Mouse (Mus musculus): ENCODE results near the gene Pxylp1. TPM values are rescaled to one million over a fixed set of nuclear protein-coding genes. Genes with fewer than 3 reads are reported as not detected.

The Pxylp1 gene
- polyA plus RNA-seq, 1 experiment from 2014 or later: 55.7 TPM

DNA sequence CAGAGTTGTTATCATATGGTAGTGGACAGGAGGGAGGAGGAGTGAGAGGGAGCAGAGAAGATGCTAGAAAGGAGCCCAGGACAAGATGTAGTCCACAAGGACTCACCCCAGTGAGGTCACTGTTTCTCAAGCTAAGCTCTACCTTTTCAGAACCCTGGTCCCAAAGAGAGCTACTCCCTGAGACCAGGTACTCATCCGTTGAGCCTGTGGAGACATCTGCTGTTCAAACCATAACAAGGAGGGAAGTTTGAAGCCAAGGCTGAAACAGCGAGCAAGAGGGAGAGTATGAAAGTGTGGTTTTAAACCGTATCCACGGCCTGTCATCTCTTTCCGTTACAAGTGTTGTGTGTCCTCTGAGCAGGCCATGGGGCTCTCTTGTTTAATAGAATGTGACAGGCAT is 22.9 kb downstream of the Pxylp1 start:
- WGBS: 93% methylated on average over 5 of the region's 5 CpGs
- Histone ChIP-seq H3K27ac (no peak overlapping the region), H3K9me3 (no peaks in the 10 kb centered on the region), H3K36me3 (peaks cover 11% of the 10 kb centered on the region; the same call in 1 of the 2 replicates), H3K4me1 (replicated peaks) (peaks cover 16% of the 10 kb centered on the region), H3K4me2 (no peak overlapping the region), H3K9ac (no peak overlapping the region), H3K4me3 (no peak overlapping the region), H3K27me3 (no peaks in the 10 kb centered on the region)
- no peak for ATAC-seq (ENCODE audit: low FRiP score)

DNA sequence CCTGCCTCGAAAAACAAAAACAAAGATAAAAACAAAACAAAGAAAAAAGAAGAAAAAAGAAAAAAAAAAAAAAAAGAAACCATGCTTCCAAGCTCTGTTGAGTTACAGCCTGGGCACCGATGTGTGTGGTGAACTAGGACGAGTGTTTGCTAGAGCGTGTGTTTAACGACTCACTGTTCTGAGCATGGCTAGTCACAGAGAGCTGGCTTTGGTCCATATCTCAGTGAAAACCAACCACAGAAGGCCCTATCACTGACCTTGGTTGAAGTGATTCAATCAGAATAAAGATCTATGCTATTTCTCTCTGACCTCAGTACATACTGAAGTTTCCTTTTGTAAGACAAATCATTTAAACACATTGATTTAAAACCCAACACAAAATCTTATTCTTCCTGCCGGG is 23.9 kb downstream of the Pxylp1 start:
- Histone ChIP-seq H3K4me1 (replicated peaks) (peaks cover 16% of the 10 kb centered on the region), H3K4me3 (no peak overlapping the region), H3K9ac (no peak overlapping the region), H3K27ac (no peak overlapping the region), H3K27me3 (no peaks in the 10 kb centered on the region), H3K9me3 (no peaks in the 10 kb centered on the region), H3K4me2 (no peak overlapping the region), H3K36me3 (peaks cover 11% of the 10 kb centered on the region; the same call in 1 of the 2 replicates)
- no peak for ATAC-seq (ENCODE audit: low FRiP score)
- 89% methylated on average over 6 of the region's 6 CpGs for WGBS

- no peaks in the 10 kb centered on the region for H3K27me3 ChIP-seq
- H3K27ac ChIP-seq: no peak overlapping the region
- no peak for ATAC-seq (ENCODE audit: low FRiP score)
- WGBS: 40% methylated on average over 7 of the region's 7 CpGs
- H3K36me3 ChIP-seq: peaks cover 4% of the 10 kb centered on the region; the same call in 1 of the 2 replicates
- no peak overlapping the region for H3K9ac ChIP-seq
- H3K9me3 ChIP-seq: no peaks in the 10 kb centered on the region
- H3K4me2 ChIP-seq: no peak overlapping the region
- H3K4me3 ChIP-seq: no peak overlapping the region
- peaks cover 19% of the 10 kb centered on the region for H3K4me1 ChIP-seq (replicated peaks)
Observed at GRCm38 (mm10) chr9:96867165-96867564, 25.3 kb downstream of the Pxylp1 start.

GRCm38 (mm10) chr9:96866196-96866595 is 26.3 kb downstream of the Pxylp1 start:
- Histone ChIP-seq H3K27ac (no peak overlapping the region), H3K9ac (no peak overlapping the region), H3K4me2 (no peak overlapping the region), H3K9me3 (no peaks in the 10 kb centered on the region), H3K27me3 (no peaks in the 10 kb centered on the region), H3K36me3 (no peaks in the 10 kb centered on the region), H3K4me3 (no peak overlapping the region), H3K4me1 (replicated peaks) (peaks cover 26% of the 10 kb centered on the region)
- WGBS: 95% methylated on average over 5 of the region's 5 CpGs
- ATAC-seq (ENCODE audit: low FRiP score): no peak

DNA sequence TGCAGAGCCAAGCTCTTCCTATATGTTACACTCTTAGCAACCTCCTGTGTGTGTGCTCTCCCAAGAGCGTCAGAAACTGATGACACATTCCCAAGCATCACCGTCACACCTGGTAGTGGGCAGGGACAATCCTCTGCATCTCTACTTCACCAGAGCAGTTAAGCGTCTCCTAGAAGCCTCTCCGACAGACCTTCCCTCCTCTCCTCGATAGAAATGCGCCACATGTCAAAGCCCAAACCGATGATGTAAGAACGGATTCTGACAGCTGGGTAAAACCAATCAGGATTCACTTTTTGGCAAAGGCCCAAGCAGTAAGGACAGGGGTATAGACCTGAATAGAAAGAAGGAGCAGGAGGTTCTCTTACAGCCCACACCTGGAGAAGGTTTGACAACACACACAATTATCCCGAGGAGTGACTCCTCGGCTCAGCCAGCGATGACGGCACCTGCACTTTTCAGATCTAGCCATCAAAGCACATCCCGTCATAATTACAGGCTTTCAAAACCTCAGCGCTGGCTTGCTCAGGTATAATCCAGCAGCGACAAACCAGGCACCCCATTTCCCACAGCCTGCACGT is 26.9 kb downstream of the Pxylp1 start:
- H3K9me3 ChIP-seq: no peaks in the 10 kb centered on the region
- no peak overlapping the region for H3K4me3 ChIP-seq
- peak overlapping the region; percentile 56; the same call in 1 of the 2 replicates for H3K27ac ChIP-seq
- 71% methylated on average over 16 of the region's 16 CpGs for WGBS
- H3K36me3 ChIP-seq: no peaks in the 10 kb centered on the region
- no peak for ATAC-seq (ENCODE audit: low FRiP score)
- no peak overlapping the region for H3K9ac ChIP-seq
- H3K4me1 ChIP-seq (replicated peaks): peaks cover 29% of the 10 kb centered on the region
- no peak overlapping the region for H3K4me2 ChIP-seq
- no peaks in the 10 kb centered on the region for H3K27me3 ChIP-seq

GRCm38 (mm10) chr9:96863539-96863938 is 28.9 kb downstream of the Pxylp1 start:
- 82% methylated on average over 3 of the region's 3 CpGs for WGBS
- Histone ChIP-seq H3K4me2 (no peak overlapping the region), H3K9me3 (no peaks in the 10 kb centered on the region)

GRCm38 (mm10) chr9:96862836-96863235 is 29.6 kb downstream of the Pxylp1 start:
- no peak for ATAC-seq (ENCODE audit: low FRiP score)
- H3K9ac ChIP-seq: no peak overlapping the region
- peaks cover 48% of the 10 kb centered on the region for H3K4me1 ChIP-seq (replicated peaks)
- no peak overlapping the region for H3K4me2 ChIP-seq
- H3K36me3 ChIP-seq: no peaks in the 10 kb centered on the region
- no peak overlapping the region for H3K27ac ChIP-seq
- 79% methylated on average over 4 of the region's 4 CpGs for WGBS
- H3K27me3 ChIP-seq: no peaks in the 10 kb centered on the region
- H3K4me3 ChIP-seq: no peak overlapping the region
- no peaks in the 10 kb centered on the region for H3K9me3 ChIP-seq

More at GRCm38 (mm10) chr9:96863539-96863938, 28.9 kb downstream of the Pxylp1 start:
- no peak overlapping the region for H3K9ac ChIP-seq
- peaks cover 43% of the 10 kb centered on the region for H3K4me1 ChIP-seq (replicated peaks)
- no peak overlapping the region for H3K27ac ChIP-seq
- H3K4me3 ChIP-seq: no peak overlapping the region
- H3K36me3 ChIP-seq: no peaks in the 10 kb centered on the region
- no peak for ATAC-seq (ENCODE audit: low FRiP score)
- H3K27me3 ChIP-seq: no peaks in the 10 kb centered on the region

DNA sequence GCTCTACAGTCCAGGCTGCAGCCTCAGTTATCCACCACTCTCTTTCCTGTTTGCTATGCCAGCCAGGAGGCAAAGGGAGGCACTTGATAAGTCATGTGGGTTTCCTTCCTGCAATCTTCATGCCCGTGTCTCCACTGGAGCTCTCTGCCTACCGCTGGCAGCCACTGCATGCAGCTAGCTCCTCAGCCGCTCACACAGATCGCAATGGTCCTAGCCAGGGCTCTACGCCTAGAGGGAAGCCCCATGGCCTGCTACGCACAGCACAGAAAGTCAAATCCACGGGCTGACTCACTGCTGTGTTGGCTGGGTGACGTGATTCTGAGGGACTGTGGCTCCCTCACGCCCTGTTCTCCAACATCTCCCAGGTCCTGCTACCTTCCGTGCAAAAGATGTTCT is 31.4 kb downstream of the Pxylp1 start:
- Histone ChIP-seq H3K4me2 (no peak overlapping the region), H3K4me1 (replicated peaks) (peaks cover 40% of the 10 kb centered on the region), H3K36me3 (no peaks in the 10 kb centered on the region), H3K27ac (peak overlapping the region; percentile 30), H3K9me3 (no peaks in the 10 kb centered on the region), H3K27me3 (no peaks in the 10 kb centered on the region), H3K4me3 (no peak overlapping the region), H3K9ac (no peak overlapping the region)
- ATAC-seq (ENCODE audit: low FRiP score): no peak
- WGBS: 87% methylated on average over 10 of the region's 10 CpGs

DNA sequence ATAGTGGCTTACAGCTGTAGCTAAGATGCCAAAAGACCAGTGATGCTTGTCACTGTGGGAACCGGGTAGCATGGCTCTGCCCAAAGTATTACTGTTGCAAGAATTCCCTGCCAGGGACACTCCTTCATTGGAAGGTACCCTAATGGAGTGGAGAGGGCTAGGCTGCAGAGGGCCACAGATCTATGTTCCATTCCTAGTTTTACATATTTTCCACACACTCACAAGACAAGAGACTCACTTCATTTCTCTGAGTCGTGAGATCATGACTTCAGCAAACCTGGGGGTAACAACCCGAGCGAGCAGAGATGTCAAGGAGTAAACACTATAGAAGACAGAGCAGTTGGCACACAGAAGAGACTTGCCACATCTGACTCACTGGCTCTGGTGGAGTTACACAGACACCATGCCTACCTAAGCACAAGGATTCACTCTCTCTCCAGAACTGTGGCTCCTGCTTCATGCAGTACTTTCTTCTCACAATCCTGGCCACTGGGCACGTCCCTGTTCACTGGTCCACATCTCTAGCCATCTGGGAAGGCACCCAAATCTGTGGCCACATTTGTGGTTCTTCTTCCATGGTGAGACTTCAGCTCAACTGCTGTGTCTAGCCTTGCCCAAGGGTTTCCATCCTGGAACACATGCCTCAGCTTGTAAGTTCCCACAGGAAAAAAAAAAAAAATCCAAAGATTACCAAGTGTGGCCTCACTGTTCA is 31.9 kb downstream of the Pxylp1 start:
- H3K36me3 ChIP-seq: no peaks in the 10 kb centered on the region; the same call in 1 of the 2 replicates
- H3K27me3 ChIP-seq: no peaks in the 10 kb centered on the region
- no peak overlapping the region for H3K4me2 ChIP-seq
- H3K4me1 ChIP-seq (replicated peaks): peaks cover 36% of the 10 kb centered on the region
- no peak overlapping the region for H3K27ac ChIP-seq
- 92% methylated on average over 5 of the region's 5 CpGs for WGBS
- H3K9ac ChIP-seq: no peak overlapping the region
- ATAC-seq (ENCODE audit: low FRiP score): no peak
- H3K9me3 ChIP-seq: no peaks in the 10 kb centered on the region
- no peak overlapping the region for H3K4me3 ChIP-seq

DNA sequence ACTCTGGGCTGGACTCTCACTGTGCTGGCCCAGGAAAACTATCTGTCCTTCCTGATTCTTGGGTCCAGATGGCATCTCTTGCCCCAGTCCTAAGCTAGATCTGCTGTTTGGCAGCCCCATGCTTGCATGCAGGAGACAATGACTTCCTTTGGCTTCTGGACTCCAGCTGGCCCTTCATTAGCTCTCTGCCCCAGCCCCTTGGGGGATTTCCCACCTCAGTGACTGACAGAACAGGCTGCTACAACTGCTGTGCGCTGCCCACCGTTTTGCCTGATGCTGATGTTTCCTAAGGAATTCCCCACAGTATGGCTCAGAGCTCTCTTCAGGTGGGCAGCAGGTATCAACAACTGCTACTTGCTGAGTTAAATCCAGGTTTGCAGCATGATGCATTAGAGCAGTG is 33.4 kb downstream of the Pxylp1 start:
- Histone ChIP-seq H3K4me3 (no peak overlapping the region), H3K27me3 (no peaks in the 10 kb centered on the region), H3K9me3 (no peaks in the 10 kb centered on the region), H3K36me3 (peaks cover 3% of the 10 kb centered on the region; the same call in 1 of the 2 replicates), H3K9ac (no peak overlapping the region), H3K4me2 (no peak overlapping the region), H3K27ac (0 out of 2 replicates have a peak overlapping the region, but pooled peaks have one; percentile 12), H3K4me1 (replicated peaks) (peaks cover 40% of the 10 kb centered on the region)
- ATAC-seq (ENCODE audit: low FRiP score): no peak
- WGBS: 27% methylated on average over 2 of the region's 2 CpGs

GRCm38 (mm10) chr9:96857838-96858237 is 34.6 kb downstream of the Pxylp1 start:
- H3K4me2 ChIP-seq: no peak overlapping the region
- no peak overlapping the region for H3K9ac ChIP-seq
- H3K4me1 ChIP-seq (replicated peaks): peaks cover 40% of the 10 kb centered on the region
- no peaks in the 10 kb centered on the region for H3K27me3 ChIP-seq
- peaks cover 3% of the 10 kb centered on the region; the same call in 1 of the 2 replicates for H3K36me3 ChIP-seq
- no peak overlapping the region for H3K4me3 ChIP-seq
- WGBS: 83% methylated on average over 4 of the region's 4 CpGs
- no peak overlapping the region for H3K27ac ChIP-seq
- no peak for ATAC-seq (ENCODE audit: low FRiP score)
- H3K9me3 ChIP-seq: no peaks in the 10 kb centered on the region

DNA sequence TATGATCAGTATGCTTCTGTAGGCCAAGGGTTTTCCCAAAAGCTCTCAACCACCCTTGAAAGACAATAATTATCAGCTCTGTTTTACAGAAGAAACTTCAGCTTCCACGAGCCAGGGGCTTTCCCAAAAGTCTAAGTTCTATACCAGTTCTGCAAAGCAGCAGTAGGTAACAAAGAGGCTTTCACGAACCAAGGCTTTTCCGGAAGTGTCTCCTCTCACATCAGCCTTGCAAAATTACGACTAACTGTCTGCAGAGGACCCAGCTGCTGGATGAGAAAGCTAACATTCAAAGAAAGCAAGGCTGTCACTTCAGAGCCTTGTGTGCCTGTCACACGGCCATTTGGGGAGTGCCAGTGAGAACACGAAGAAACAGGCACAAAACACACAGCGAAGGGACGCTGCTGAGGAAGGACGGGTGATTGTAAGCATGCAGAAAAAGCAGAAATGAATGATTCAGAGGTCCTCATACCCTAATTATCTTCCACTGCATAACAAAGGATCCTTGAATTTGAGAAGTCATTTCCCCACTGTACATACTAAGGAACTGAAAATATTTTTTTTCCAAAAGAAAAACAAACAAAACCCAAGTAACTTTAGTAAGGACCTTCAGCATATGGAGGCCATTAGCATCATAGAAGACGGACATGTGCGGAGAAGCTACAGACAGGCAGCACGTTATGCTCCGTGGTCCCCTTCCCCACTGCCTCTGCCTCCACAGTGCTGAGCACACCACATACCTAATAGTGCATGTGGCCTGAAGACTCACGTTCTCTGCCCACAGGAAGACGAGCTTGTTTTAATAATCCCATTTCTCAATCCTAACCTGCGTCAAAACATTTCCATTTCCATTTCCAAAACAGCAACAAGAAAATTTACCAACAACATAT is 38.9 kb downstream of the Pxylp1 start:
- Histone ChIP-seq H3K9me3 (no peaks in the 10 kb centered on the region), H3K4me1 (replicated peaks) (peaks cover 26% of the 10 kb centered on the region), H3K36me3 (peaks cover 3% of the 10 kb centered on the region; the same call in 1 of the 2 replicates), H3K27ac (no peak overlapping the region), H3K4me3 (no peak overlapping the region), H3K4me2 (no peak overlapping the region), H3K27me3 (no peaks in the 10 kb centered on the region), H3K9ac (no peak overlapping the region)
- 73% methylated on average over 16 of the region's 16 CpGs for WGBS
- no peak for ATAC-seq (ENCODE audit: low FRiP score)
